Mouse (Mus musculus) central nervous system, embryonic 18 days (tissue): ENCODE measurements around the gene Vmn2r115. TPM values are rescaled to one million over a fixed set of nuclear protein-coding genes. Genes with fewer than 3 reads are reported as not detected.

Source experiments
- polyA plus RNA-seq: library from polyadenylated mRNA; depleted of rRNA; stranded (reverse); fragments of >200 nt; gene quantifications from 2 replicates; pipeline ENCODE4 v1.2.3, GENCODE M21; 2012; rRNA removed

The Vmn2r115 gene
- not detected in 2 replicates for polyA plus RNA-seq

DNA sequence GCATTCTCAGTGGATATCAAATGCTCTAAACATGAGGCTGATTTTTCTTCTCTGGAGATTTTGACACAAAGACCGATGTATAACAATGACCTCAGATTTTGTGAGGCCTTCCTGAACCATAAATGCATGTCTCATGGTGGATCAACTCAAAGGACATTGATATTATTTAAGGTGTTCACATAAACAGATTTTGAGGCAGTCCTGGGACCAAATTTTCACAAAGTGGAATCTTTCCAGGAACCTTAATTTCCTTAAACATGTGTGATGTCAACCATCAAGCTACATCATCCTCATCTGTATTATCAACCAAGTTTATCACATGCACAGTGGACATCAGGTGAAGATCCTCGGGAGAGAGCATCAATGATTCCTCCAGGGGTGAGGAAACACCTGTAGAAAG is at the start of gene Vmn2r115:
Vmn2r115 (plus strand) TSS at position 301 of the 400 bp plus-strand sequence.

GRCm38 (mm10) chr17:23312437-23312836 is 31.1 kb upstream of the Vmn2r115 start, which contains the start of gene Vmn2r114:
Vmn2r114 (minus strand) TSS chr17:23312537.

DNA sequence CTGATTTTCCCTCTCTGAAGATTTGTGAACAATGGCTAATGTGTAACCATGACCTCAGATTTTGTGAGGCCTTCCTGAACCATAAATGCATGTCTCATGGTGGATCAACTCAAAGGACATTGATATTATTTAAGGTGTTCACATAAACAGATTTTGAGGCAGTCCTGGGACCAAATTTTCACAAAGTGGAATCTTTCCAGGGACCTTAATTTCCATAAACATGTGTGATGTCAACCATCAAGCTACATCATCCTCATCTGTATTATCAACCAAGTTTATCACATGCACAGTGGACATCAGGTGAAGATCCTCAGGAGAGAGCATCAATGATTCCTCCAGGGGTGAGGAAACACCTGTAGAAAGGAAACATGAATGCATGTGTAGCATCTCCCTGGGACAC is 40.8 kb downstream of the Vmn2r115 start, which contains the start of gene Vmn2r116:
Vmn2r116 (plus strand) TSS at position 301 of the 400 bp plus-strand sequence.

Other genes with a start within 250 kb of the Vmn2r115 start
- gene Zfp40, start 150.5 kb upstream of the Vmn2r115 start, polyA plus RNA-seq, result 26.1 and 29.6 TPM in 2 replicates
- gene Vmn2r114, start 31.2 kb upstream of the Vmn2r115 start, polyA plus RNA-seq, result not detected in 2 replicates
- gene Vmn2r116, start 40.9 kb downstream of the Vmn2r115 start, polyA plus RNA-seq, result not detected in 2 replicates
- gene Vmn2r117, start 136.0 kb downstream of the Vmn2r115 start, polyA plus RNA-seq, result not detected in 2 replicates
- 12.9 and 13.4 TPM in 2 replicates for gene Zfp213, start 220.5 kb downstream of the Vmn2r115 start, polyA plus RNA-seq